Mouse (Mus musculus): ENCODE results near the gene Siae. TPM values are rescaled to one million over a fixed set of nuclear protein-coding genes. Genes with fewer than 3 reads are reported as not detected.

Gene Siae
- polyA plus RNA-seq, 1 experiment from 2014 or later: 15.0 TPM

GRCm38 (mm10) chr9:37530031-37530887 is 25.2 kb upstream of the Siae start:
- H3K9ac ChIP-seq (ENCODE audit: low read depth, low read length): peak overlapping the region; percentile 23; the same call in 1 of the 2 replicates
- 4% methylated on average over 32 of the region's 32 CpGs for WGBS
- H3K27ac ChIP-seq (ENCODE audit: low read depth, low read length): peak overlapping the region; percentile 54
- H3K9me3 ChIP-seq (ENCODE audit: control insufficient read depth): no peaks in the 10 kb centered on the region
- peak overlapping the region; percentile 95 for H3K4me2 ChIP-seq (replicated peaks; ENCODE audit: low read depth)
- ATAC-seq: peak; percentile 52
- peak overlapping the region; percentile 45 for H3K4me3 ChIP-seq (ENCODE audit: low read depth, low read length)
- peaks cover 22% of the 10 kb centered on the region for H3K27me3 ChIP-seq (replicated peaks; ENCODE audit: control insufficient read depth, insufficient read depth, low read length)
- H3K36me3 ChIP-seq (ENCODE audit: control insufficient read depth, insufficient read depth): peaks cover 4% of the 10 kb centered on the region; the same call in 1 of the 2 replicates
- peaks cover 7% of the 10 kb centered on the region; the same call in 1 of the 2 replicates for H3K4me1 ChIP-seq (replicated peaks; ENCODE audit: control insufficient read depth, insufficient read depth, low read length)
- TF ChIP-seq CTCF (IDR thresholded peaks at IDR 0.05; ENCODE audit: low read depth): peak; percentile 57

DNA sequence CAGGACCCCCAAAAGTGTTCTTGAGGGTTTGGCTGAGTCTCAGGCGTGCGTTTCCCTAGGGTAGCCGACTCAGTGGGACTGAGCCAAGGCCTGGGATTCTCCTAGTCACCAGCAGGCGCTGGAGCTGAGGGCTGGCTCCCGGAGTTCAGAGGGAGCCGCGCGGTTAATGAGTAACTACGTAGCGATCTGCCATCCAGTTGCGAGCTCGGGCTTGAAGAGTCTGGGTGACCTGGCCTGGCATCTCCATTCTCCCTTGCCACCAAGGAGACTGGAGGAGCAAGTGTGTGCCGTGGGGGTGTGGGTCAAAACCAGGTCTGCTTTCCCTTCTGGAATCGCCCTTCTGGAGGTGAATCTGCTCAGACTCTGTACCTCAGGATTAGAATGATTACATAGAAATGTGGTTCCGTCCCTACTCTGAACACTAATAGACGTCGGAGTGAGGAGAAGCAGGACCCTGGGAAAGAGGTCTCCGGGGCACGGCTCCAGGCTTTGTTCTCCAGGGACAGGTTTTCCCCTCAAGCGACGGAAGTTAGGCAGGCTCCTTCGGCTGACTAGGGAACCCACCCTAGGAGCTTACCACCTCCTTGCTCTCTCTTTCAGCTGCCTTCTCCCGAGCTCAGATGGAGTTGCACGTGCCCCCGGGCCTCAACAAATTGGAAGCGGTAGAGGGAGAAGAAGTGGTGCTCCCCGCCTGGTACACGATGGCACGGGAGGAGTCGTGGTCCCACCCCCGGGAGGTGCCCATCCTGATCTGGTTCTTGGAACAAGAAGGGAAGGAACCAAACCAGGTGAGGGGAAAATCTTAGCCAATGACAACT is 24.4 kb upstream of the Siae start:
- H3K9me3 ChIP-seq (ENCODE audit: control insufficient read depth): no peaks in the 10 kb centered on the region
- peaks cover 4% of the 10 kb centered on the region; the same call in 1 of the 2 replicates for H3K36me3 ChIP-seq (ENCODE audit: control insufficient read depth, insufficient read depth)
- 3% methylated on average over 31 of the region's 31 CpGs for WGBS
- peak overlapping the region; percentile 23; the same call in 1 of the 2 replicates for H3K9ac ChIP-seq (ENCODE audit: low read depth, low read length)
- peak overlapping the region; percentile 45 for H3K4me3 ChIP-seq (ENCODE audit: low read depth, low read length)
- peaks cover 22% of the 10 kb centered on the region for H3K27me3 ChIP-seq (replicated peaks; ENCODE audit: control insufficient read depth, insufficient read depth, low read length)
- H3K27ac ChIP-seq (ENCODE audit: low read depth, low read length): peak overlapping the region; percentile 54
- H3K4me2 ChIP-seq (replicated peaks; ENCODE audit: low read depth): peak overlapping the region; percentile 95
- ATAC-seq: peak; percentile 93
- TF ChIP-seq CTCF (IDR thresholded peaks at IDR 0.05; ENCODE audit: low read depth): peak; percentile 76
- peaks cover 7% of the 10 kb centered on the region; the same call in 1 of the 2 replicates for H3K4me1 ChIP-seq (replicated peaks; ENCODE audit: control insufficient read depth, insufficient read depth, low read length)

- Histone ChIP-seq H3K4me3 (ENCODE audit: low read depth, low read length) (no peak overlapping the region), H3K9ac (ENCODE audit: low read depth, low read length) (no peak overlapping the region), H3K27ac (ENCODE audit: low read depth, low read length) (no peak overlapping the region), H3K27me3 (replicated peaks; ENCODE audit: control insufficient read depth, insufficient read depth, low read length) (no peaks in the 10 kb centered on the region), H3K4me2 (replicated peaks; ENCODE audit: low read depth) (no peak overlapping the region), H3K36me3 (ENCODE audit: control insufficient read depth, insufficient read depth) (peaks cover 7% of the 10 kb centered on the region; the same call in 1 of the 2 replicates), H3K4me1 (replicated peaks; ENCODE audit: control insufficient read depth, insufficient read depth, low read length) (no peaks in the 10 kb centered on the region), H3K9me3 (ENCODE audit: control insufficient read depth) (no peaks in the 10 kb centered on the region)
- WGBS: 87% methylated on average over 4 of the region's 4 CpGs
- no peak for TF ChIP-seq CTCF (IDR thresholded peaks at IDR 0.05; ENCODE audit: low read depth)
- no peak for ATAC-seq
These were observed 18.6 kb upstream of the Siae start for GRCm38 (mm10) chr9:37536851-37537250.

DNA sequence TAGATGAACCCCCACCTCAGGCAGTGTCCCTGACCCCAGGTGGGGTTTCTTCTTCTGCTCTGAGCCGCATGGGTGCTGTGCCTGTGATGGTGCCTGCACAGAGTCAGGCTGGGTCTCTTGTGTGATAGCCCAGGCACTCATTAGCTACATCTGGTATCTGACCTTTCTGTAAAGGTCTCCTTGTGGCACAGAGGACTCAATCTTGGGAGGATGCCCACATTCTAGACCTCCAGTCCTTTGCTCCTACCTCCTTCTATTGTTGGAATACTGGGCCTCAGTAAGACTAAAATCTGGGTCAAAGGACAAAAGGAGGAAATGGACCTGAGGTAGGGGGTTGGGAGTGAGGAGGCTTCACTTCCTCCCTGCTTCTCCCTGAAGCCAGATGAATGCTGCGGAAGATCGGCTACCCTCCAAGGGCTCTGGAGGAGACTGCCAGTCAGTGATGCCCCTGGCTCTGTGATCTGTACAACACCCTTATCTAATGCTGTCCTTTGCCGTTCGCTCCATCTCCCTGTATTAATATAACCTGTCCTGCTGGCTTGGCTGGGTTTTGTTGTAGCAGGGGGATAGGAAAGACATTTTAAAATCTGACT is 17.7 kb upstream of the Siae start:
- Histone ChIP-seq H3K4me2 (replicated peaks; ENCODE audit: low read depth) (no peak overlapping the region), H3K36me3 (ENCODE audit: control insufficient read depth, insufficient read depth) (peaks cover 7% of the 10 kb centered on the region; the same call in 1 of the 2 replicates), H3K9me3 (ENCODE audit: control insufficient read depth) (no peaks in the 10 kb centered on the region), H3K27ac (ENCODE audit: low read depth, low read length) (no peak overlapping the region), H3K4me3 (ENCODE audit: low read depth, low read length) (no peak overlapping the region), H3K4me1 (replicated peaks; ENCODE audit: control insufficient read depth, insufficient read depth, low read length) (no peaks in the 10 kb centered on the region), H3K27me3 (replicated peaks; ENCODE audit: control insufficient read depth, insufficient read depth, low read length) (no peaks in the 10 kb centered on the region), H3K9ac (ENCODE audit: low read depth, low read length) (no peak overlapping the region)
- no peak for TF ChIP-seq CTCF (IDR thresholded peaks at IDR 0.05; ENCODE audit: low read depth)
- ATAC-seq: no peak
- WGBS: 81% methylated on average over 5 of the region's 5 CpGs

- Histone ChIP-seq H3K9me3 (ENCODE audit: control insufficient read depth) (no peaks in the 10 kb centered on the region), H3K27me3 (replicated peaks; ENCODE audit: control insufficient read depth, insufficient read depth, low read length) (no peaks in the 10 kb centered on the region), H3K36me3 (ENCODE audit: control insufficient read depth, insufficient read depth) (peaks cover 3% of the 10 kb centered on the region; the same call in 1 of the 2 replicates), H3K4me2 (replicated peaks; ENCODE audit: low read depth) (peak within 1 kb of the TSS; percentile 43; the same call in 1 of the 2 replicates), H3K4me1 (replicated peaks; ENCODE audit: control insufficient read depth, insufficient read depth, low read length) (no peaks in the 10 kb centered on the region), H3K9ac (ENCODE audit: low read depth, low read length) (no peak within 1 kb of the TSS), H3K27ac (ENCODE audit: low read depth, low read length) (no peak within 1 kb of the TSS), H3K4me3 (ENCODE audit: low read depth, low read length) (no peak within 1 kb of the TSS)
- no peak for ATAC-seq
- TF ChIP-seq CTCF (IDR thresholded peaks at IDR 0.05; ENCODE audit: low read depth): no peak
- WGBS: 52% methylated on average over 23 of the region's 23 CpGs
These were observed 16.1 kb upstream of the Siae start, which contains the start of gene Vsig2 for GRCm38 (mm10) chr9:37539170-37540025. Gene Vsig2, plus strand, starts transcription at chr9:37539255.

Data from intestine, postnatal 0 days (tissue).